Mouse (Mus musculus) liver, postnatal 0 days (tissue): ENCODE results near the gene Ern2. TPM values are rescaled to one million over a fixed set of nuclear protein-coding genes. Genes with fewer than 3 reads are reported as not detected.

Source experiments
- ATAC-seq: fragments of 200-750 bp; cut with Nextera tagmentation; 2 replicates; pipeline ENCODE4 v1.8.0; 2017; ENCODE audit warnings: mild to moderate bottlenecking, moderate library complexity
- DNase-seq: peaks from one replicate; pipeline ENCODE4 v3.0.0-alpha.2; 2016
- H3K27ac ChIP-seq: fragments of 300-500 bp; sonication (generic); 2 replicates; pipeline ENCODE4 v1.5.1; 2014; ENCODE audit warnings: antibody characterized with exemption, moderate library complexity, mild to moderate bottlenecking, low read depth
- H3K27me3 ChIP-seq: fragments of 300-500 bp; sonication (generic); 2 replicates; pipeline ENCODE4 v1.6.1; 2014; ENCODE audit warnings: low read length, control low read depth, mixed read lengths; ENCODE audit not compliant: insufficient read depth
- H3K36me3 ChIP-seq: fragments of 300-500 bp; sonication (generic); replicated peaks from 2 replicates; pipeline ENCODE4 v1.6.1; 2014; ENCODE audit warnings: mild to moderate bottlenecking, control low read depth, low read length, moderate library complexity, mixed read lengths; ENCODE audit not compliant: insufficient read depth
- H3K4me1 ChIP-seq: fragments of 300-500 bp; sonication (generic); 2 replicates; pipeline ENCODE4 v1.6.1; 2014; ENCODE audit warnings: antibody characterized with exemption, mild to moderate bottlenecking, control low read depth; ENCODE audit not compliant: insufficient read depth
- H3K4me2 ChIP-seq: fragments of 300-500 bp; sonication (generic); 2 replicates; pipeline ENCODE4 v1.6.1; 2014; ENCODE audit warnings: low read depth, mild to moderate bottlenecking, low read length, moderate library complexity, mixed read lengths
- H3K4me3 ChIP-seq: fragments of 300-500 bp; sonication (generic); 2 replicates; pipeline ENCODE4 v1.5.1; 2014; ENCODE audit warnings: low read depth, low read length
- H3K9ac ChIP-seq: fragments of 300-500 bp; sonication (generic); replicated peaks from 2 replicates; pipeline ENCODE4 v1.6.1; 2014; ENCODE audit warnings: mild to moderate bottlenecking, moderate library complexity
- H3K9me3 ChIP-seq: fragments of 300-500 bp; sonication (generic); 2 replicates; pipeline ENCODE4 v1.6.1; 2016; ENCODE audit warnings: mild to moderate bottlenecking, control low read depth, low read length, mixed read lengths
- CTCF ChIP-seq: sonication (generic); IDR thresholded peaks from 2 replicates; pipeline ENCODE4 v1.5.1; 2016; ENCODE audit warnings: antibody characterized with exemption, low read depth
- EP300 ChIP-seq: IDR thresholded peaks from 2 replicates; pipeline ENCODE4 v1.6.1; 2016; ENCODE audit warnings: antibody characterized with exemption, low read depth, mild to moderate bottlenecking
- WGBS: fragments of 180-500 bp; shearing (Covaris S2); extraction: QIAGEN DNeasy Blood & Tissue Kit; methylation state at CpG from one replicate; pipeline ENCODE4 v1.1.7; 2014; ENCODE audit not compliant: insufficient replicate concordance; 5-methylcytosine and 5-hydroxymethylcytosine counted together
- polyA plus RNA-seq: library from polyadenylated mRNA; unstranded; fragments of >200 nt; fragmentation: Nextera tagmentation; extraction: Ambion mirVana; gene quantifications from 2 replicates; pipeline ENCODE4 v1.2.1, GENCODE M21; 2015

The Ern2 gene
- polyA plus RNA-seq, 1 experiment from 2014 or later: not detected

- DNase-seq (no peak), ATAC-seq (no peak)
- TF ChIP-seq CTCF (no peak), EP300 (no peak)
- Histone ChIP-seq H3K4me1 (no peaks in the 10 kb centered on the region), H3K4me3 (no peak overlapping the region), H3K9me3 (no peaks in the 10 kb centered on the region), H3K9ac (no peak overlapping the region), H3K27ac (no peak overlapping the region), H3K27me3 (no peaks in the 10 kb centered on the region), H3K36me3 (peaks cover 49% of the 10 kb centered on the region), H3K4me2 (no peak overlapping the region)
- 86% methylated on average over 6 of the region's 6 CpGs for WGBS
Measured at GRCm38 (mm10) chr7:122170705-122171104, 15.3 kb downstream of the Ern2 start.

- TF ChIP-seq CTCF: no peak
- TF ChIP-seq EP300: no peak
- Histone ChIP-seq H3K36me3 (peaks cover 80% of the 10 kb centered on the region), H3K9ac (no peak overlapping the region), H3K27ac (no peak overlapping the region), H3K9me3 (no peaks in the 10 kb centered on the region), H3K27me3 (no peaks in the 10 kb centered on the region), H3K4me1 (no peaks in the 10 kb centered on the region), H3K4me2 (no peak overlapping the region), H3K4me3 (no peak overlapping the region)
- DNase-seq (no peak), ATAC-seq (no peak)
- WGBS: 92% methylated on average over 7 of the region's 7 CpGs
Measured at GRCm38 (mm10) chr7:122167203-122167602, 18.8 kb downstream of the Ern2 start.

GRCm38 (mm10) chr7:122163766-122164165 is 22.2 kb downstream of the Ern2 start:
- 91% methylated on average over 7 of the region's 8 CpGs for WGBS
- H3K4me2 ChIP-seq: no peak overlapping the region
- H3K9me3 ChIP-seq: no peaks in the 10 kb centered on the region
- H3K27me3 ChIP-seq: no peaks in the 10 kb centered on the region
- no peak for DNase-seq
- no peak overlapping the region for H3K9ac ChIP-seq
- H3K4me3 ChIP-seq: no peak overlapping the region
- ATAC-seq: no peak
- no peak overlapping the region for H3K27ac ChIP-seq
- TF ChIP-seq EP300: no peak
- no peak for TF ChIP-seq CTCF
- peaks cover 72% of the 10 kb centered on the region for H3K36me3 ChIP-seq
- H3K4me1 ChIP-seq: peaks cover 16% of the 10 kb centered on the region; the same call in 1 of the 2 replicates

GRCm38 (mm10) chr7:122160037-122160436 is 26.0 kb downstream of the Ern2 start:
- WGBS: 2% methylated on average over 12 of the region's 12 CpGs
- Histone ChIP-seq H3K9ac (peak overlapping the region; percentile 81), H3K27me3 (no peaks in the 10 kb centered on the region), H3K36me3 (peaks cover 38% of the 10 kb centered on the region), H3K9me3 (no peaks in the 10 kb centered on the region), H3K27ac (peak overlapping the region; percentile 82), H3K4me1 (peaks cover 20% of the 10 kb centered on the region), H3K4me3 (peak overlapping the region; percentile 72), H3K4me2 (peak overlapping the region; percentile 87)
- DNase-seq (no peak), ATAC-seq (no peak)
- TF ChIP-seq EP300: no peak
- no peak for TF ChIP-seq CTCF

GRCm38 (mm10) chr7:122158915-122159902 is 26.8 kb downstream of the Ern2 start, which contains the start of gene Plk1:
TSS of gene Plk1 (plus strand) at chr7:122159439.
- H3K27me3 ChIP-seq: no peaks in the 10 kb centered on the region
- no peak for TF ChIP-seq CTCF
- peak; percentile 44; the same call in 1 of the 2 replicates for TF ChIP-seq EP300
- peaks cover 20% of the 10 kb centered on the region for H3K4me1 ChIP-seq
- peak within 1 kb of the TSS; percentile 81 for H3K9ac ChIP-seq
- peak; percentile 94 for ATAC-seq
- H3K36me3 ChIP-seq: peaks cover 31% of the 10 kb centered on the region
- peak within 1 kb of the TSS; percentile 82 for H3K27ac ChIP-seq
- peak within 1 kb of the TSS; percentile 72 for H3K4me3 ChIP-seq
- peak within 1 kb of the TSS; percentile 87 for H3K4me2 ChIP-seq
- peak; percentile 90 for DNase-seq
- no peaks in the 10 kb centered on the region for H3K9me3 ChIP-seq
- WGBS: 1% methylated on average over 63 of the region's 63 CpGs

- Histone ChIP-seq H3K4me2 (peak overlapping the region; percentile 87), H3K4me1 (peaks cover 20% of the 10 kb centered on the region), H3K27ac (peak overlapping the region; percentile 82), H3K9ac (peak overlapping the region; percentile 81), H3K27me3 (no peaks in the 10 kb centered on the region), H3K4me3 (peak overlapping the region; percentile 72), H3K36me3 (peaks cover 26% of the 10 kb centered on the region), H3K9me3 (no peaks in the 10 kb centered on the region)
- DNase-seq: no peak
- no peak for ATAC-seq
- WGBS: 6% methylated on average over 13 of the region's 13 CpGs
- no peak for TF ChIP-seq CTCF
- TF ChIP-seq EP300: no peak
Measured at GRCm38 (mm10) chr7:122158488-122158887, 27.5 kb downstream of the Ern2 start.
